26 mouse cellular contexts compared by ENCODE assay signal in the genomic region with DNA sequence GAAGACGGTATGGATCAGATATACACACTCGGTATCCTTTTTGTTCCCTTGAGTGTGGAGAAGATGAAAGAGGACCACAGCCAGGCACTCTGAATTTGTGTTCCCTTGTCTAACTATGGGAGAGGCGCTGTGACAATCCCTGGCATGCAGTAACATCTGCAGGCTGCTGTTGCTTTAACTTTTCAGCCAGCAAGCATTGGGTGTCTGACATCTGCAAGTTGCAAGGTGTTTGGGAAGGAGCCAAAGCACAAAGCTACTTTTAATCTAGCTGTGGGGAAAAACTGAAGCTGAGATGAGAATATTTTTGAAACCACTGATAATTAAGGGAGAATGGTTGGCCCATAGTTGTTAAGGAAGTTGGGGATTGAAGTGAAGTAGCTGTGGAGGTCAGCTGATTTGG.
A peak's percentile ranks its signal among the peaks of the same experiment; 100 is the strongest.
DNase-seq lines count a peak whose midpoint lies in the region; ATAC-seq and TF ChIP-seq lines count a peak whose summit lies in the region.
"Had no signal": no experiment of that assay in that cellular context is flagged by ENCODE, and none has a peak within 500 bp of the region (broad histone marks: within the 10 kb centered on the region; RNA-seq: fewer than 3 reads in every experiment).

No protein-coding gene starts in this region.

- DNase-seq in heart, adult 11 months, result peak; percentile 93
- DNase-seq in lung, embryonic 14.5 days, result peak; percentile 71
- no peak for DNase-seq in lung, postnatal 25 days (ENCODE audit: low spot score)
- peak; percentile 51 for DNase-seq in MEL (ENCODE audit: low read depth, low spot score)
- DNase-seq: adrenal gland, adult 8-10 months; adrenal gland, postnatal 25 days; B cell, adult 2 months; cerebellum, adult 11-12 months; cerebellum, adult 8-10 months; cerebellum, postnatal 10 days; cerebellum, postnatal 36 days; embryo, embryonic 11 days; forebrain, postnatal 0 days; gastrocnemius, adult 2 months; gastrocnemius, postnatal 14 days had no signal

- H3K79me2 ChIP-seq in MEL (ENCODE audit: control insufficient read depth, insufficient read depth, low read length, poor library complexity), result no peaks in the 10 kb centered on the region

- TF ChIP-seq CTCF in lung, embryonic 14.5 days (IDR thresholded peaks at IDR 0.05; ENCODE audit: low read depth), result no peak
- no peak for TF ChIP-seq CTCF in MEL (IDR thresholded peaks at IDR 0.05 in 2 of 3, conservative IDR thresholded peaks at IDR 0.05 in 1 of 3; ENCODE audit: control insufficient read depth in 1 of 3, insufficient read depth in 1 of 3, low read depth in 2 of 3, low read length in 3 of 3, poor library complexity in 1 of 3, severe bottlenecking in 1 of 3)

- 69% methylated on average over 3 of the region's 3 CpGs for WGBS in heart, embryonic 11.5 days (ENCODE audit: insufficient replicate concordance)
- 40% methylated on average over 3 of the region's 3 CpGs for WGBS in lung, embryonic 14.5 days
- 59% methylated on average over 3 of the region's 3 CpGs for WGBS in intestine, embryonic 15.5 days

- no peak overlapping the region for H3K27ac ChIP-seq in heart, embryonic 11.5 days (ENCODE audit: low read depth, low read length)
- H3K27ac ChIP-seq in lung, embryonic 14.5 days (ENCODE audit: low read depth), result no peak overlapping the region
- H3K27ac ChIP-seq in MEL (ENCODE audit: control insufficient read depth, low read depth, low read length), result no peak overlapping the region
- no peak overlapping the region for H3K27ac ChIP-seq in intestine, embryonic 15.5 days
- H3K27ac ChIP-seq: embryonic facial prominence, embryonic 15.5 days; gastrocnemius, adult 2 months; heart, embryonic 10.5 days; heart, embryonic 15.5 days; hindbrain, embryonic 12.5 days; hindbrain, embryonic 15.5 days had no signal

- no peak overlapping the region for H3K9ac ChIP-seq in heart, embryonic 11.5 days (ENCODE audit: low read depth, low read length)
- H3K9ac ChIP-seq in lung, embryonic 14.5 days, result no peak overlapping the region
- H3K9ac ChIP-seq in MEL (ENCODE audit: control insufficient read depth, low read depth, low read length, poor library complexity, severe bottlenecking), result no peak overlapping the region
- H3K9ac ChIP-seq in intestine, embryonic 15.5 days, result no peak overlapping the region
- H3K9ac ChIP-seq: embryonic facial prominence, embryonic 15.5 days; forebrain, postnatal 0 days; heart, embryonic 15.5 days; hindbrain, embryonic 12.5 days; hindbrain, embryonic 15.5 days had no signal

- ATAC-seq in heart, embryonic 11.5 days (replicated peaks; ENCODE audit: insufficient number of reproducible peaks, low FRiP score, low TSS enrichment), result no peak
- no peak; the same call in 1 of the 2 replicates for ATAC-seq in lung, embryonic 14.5 days (ENCODE audit: insufficient read depth)
- ATAC-seq in megakaryocyte progenitor cell, adult 5-6 weeks (replicated peaks; ENCODE audit: poor library complexity), result peak; percentile 75
- no peak for ATAC-seq in intestine, embryonic 15.5 days
- ATAC-seq: forebrain, embryonic 14.5 days; forebrain, postnatal 0 days had no signal

- TF ChIP-seq POLR2A in MEL (IDR thresholded peaks at IDR 0.05; ENCODE audit: control insufficient read depth in 1 of 2, insufficient read depth in 1 of 2, low read depth in 1 of 2, low read length in 2 of 2, poor library complexity in 1 of 2), result no peak

- peak in 1 of 2 experiments; percentile 46; a peak in 1 of 4 replicates for TF ChIP-seq EP300 in MEL (IDR thresholded peaks at IDR 0.05; ENCODE audit: low read depth in 1 of 2, low read length in 2 of 2)

- no peaks in the 10 kb centered on the region for H3K36me3 ChIP-seq in heart, embryonic 11.5 days (ENCODE audit: control insufficient read depth, insufficient read depth, low read length)
- no peaks in the 10 kb centered on the region for H3K36me3 ChIP-seq in lung, embryonic 14.5 days (ENCODE audit: insufficient read depth)
- peaks cover 0 to 3% of the 10 kb centered on the region in 2 experiments; a peak in 2 of 4 replicates for H3K36me3 ChIP-seq in MEL (ENCODE audit: control insufficient read depth in 1 of 2, insufficient read depth in 2 of 2, low read length in 2 of 2)
- H3K36me3 ChIP-seq in intestine, embryonic 15.5 days, result no peaks in the 10 kb centered on the region
- H3K36me3 ChIP-seq: embryonic facial prominence, embryonic 15.5 days; G1E; heart, embryonic 10.5 days; heart, embryonic 15.5 days; hindbrain, embryonic 12.5 days; hindbrain, embryonic 15.5 days had no signal

- no peaks in the 10 kb centered on the region for H3K4me1 ChIP-seq in heart, embryonic 11.5 days (ENCODE audit: control insufficient read depth, insufficient read depth, low read length)
- H3K4me1 ChIP-seq in lung, embryonic 14.5 days (ENCODE audit: insufficient read depth), result peaks cover 4% of the 10 kb centered on the region; the same call in 1 of the 2 replicates
- peaks cover 0 to 7% of the 10 kb centered on the region in 2 experiments; a peak in 3 of 4 replicates for H3K4me1 ChIP-seq in MEL (ENCODE audit: control insufficient read depth in 1 of 2, insufficient read depth in 2 of 2, low read length in 2 of 2)
- 0 out of 2 replicates have a peak, but pooled peaks cover 2% of the 10 kb centered on the region for H3K4me1 ChIP-seq in intestine, embryonic 15.5 days (replicated peaks)
- H3K4me1 ChIP-seq: embryonic facial prominence, embryonic 15.5 days; heart, embryonic 10.5 days; heart, embryonic 15.5 days; hindbrain, embryonic 12.5 days; hindbrain, embryonic 15.5 days had no signal

- no peaks in the 10 kb centered on the region for H3K9me3 ChIP-seq in heart, embryonic 11.5 days (replicated peaks; ENCODE audit: control insufficient read depth, low read length)
- no peaks in the 10 kb centered on the region for H3K9me3 ChIP-seq in lung, embryonic 14.5 days (ENCODE audit: low read depth, low read length)
- H3K9me3 ChIP-seq in MEL (replicated peaks; ENCODE audit: insufficient read depth, low read length), result no peaks in the 10 kb centered on the region
- no peaks in the 10 kb centered on the region for H3K9me3 ChIP-seq in intestine, embryonic 15.5 days
- H3K9me3 ChIP-seq: embryonic facial prominence, embryonic 15.5 days; G1E; heart, embryonic 10.5 days; heart, embryonic 15.5 days; hindbrain, embryonic 12.5 days; hindbrain, embryonic 15.5 days had no signal

- H3K4me2 ChIP-seq in heart, embryonic 11.5 days, result no peak overlapping the region
- H3K4me2 ChIP-seq in lung, embryonic 14.5 days, result no peak overlapping the region
- H3K4me2 ChIP-seq in intestine, embryonic 15.5 days (replicated peaks), result no peak overlapping the region
- H3K4me2 ChIP-seq: embryonic facial prominence, embryonic 15.5 days; heart, embryonic 15.5 days; hindbrain, embryonic 12.5 days; hindbrain, embryonic 15.5 days had no signal

- TF ChIP-seq RAD21 in MEL (IDR thresholded peaks at IDR 0.05; ENCODE audit: low read depth, low read length), result no peak

- no peaks in the 10 kb centered on the region for H3K27me3 ChIP-seq in heart, embryonic 11.5 days (ENCODE audit: control insufficient read depth, insufficient read depth, low read length)
- no peaks in the 10 kb centered on the region for H3K27me3 ChIP-seq in lung, embryonic 14.5 days (ENCODE audit: insufficient read depth, low read length)
- H3K27me3 ChIP-seq in MEL (ENCODE audit: control insufficient read depth in 1 of 2, insufficient read depth in 2 of 2, low read length in 2 of 2), result no peaks in the 10 kb centered on the region
- no peaks in the 10 kb centered on the region for H3K27me3 ChIP-seq in intestine, embryonic 15.5 days (replicated peaks)
- H3K27me3 ChIP-seq: CH12.LX; embryonic facial prominence, embryonic 15.5 days; heart, embryonic 15.5 days; hindbrain, embryonic 12.5 days; hindbrain, embryonic 15.5 days had no signal

- H3K4me3 ChIP-seq in heart, embryonic 11.5 days (ENCODE audit: low read depth, low read length), result no peak overlapping the region
- H3K4me3 ChIP-seq in lung, embryonic 14.5 days (ENCODE audit: low read depth, low read length), result no peak overlapping the region
- no peak overlapping the region for H3K4me3 ChIP-seq in MEL (ENCODE audit: control insufficient read depth in 1 of 2, insufficient read depth in 1 of 2, low read depth in 2 of 2, low read length in 2 of 2)
- no peak overlapping the region for H3K4me3 ChIP-seq in intestine, embryonic 15.5 days (replicated peaks)
- H3K4me3 ChIP-seq: embryonic facial prominence, embryonic 15.5 days; gastrocnemius, adult 2 months; heart, embryonic 10.5 days; heart, embryonic 15.5 days; hindbrain, embryonic 12.5 days; hindbrain, embryonic 15.5 days had no signal

TF ChIP-seq in MEL, 35 proteins besides CTCF, POLR2A, EP300 and RAD21:
- TF ChIP-seq NRF1 (IDR thresholded peaks at IDR 0.05; ENCODE audit: insufficient read depth, low read depth, low read length, poor library complexity, severe bottlenecking), result no peak
- 0 out of 2 replicates have a peak, but pooled peaks have one; percentile 14 for TF ChIP-seq TCF12 (IDR thresholded peaks at IDR 0.05; ENCODE audit: low read depth, low read length)
- TF ChIP-seq USF2 (IDR thresholded peaks at IDR 0.05; ENCODE audit: borderline replicate concordance in 1 of 2, insufficient read depth in 1 of 2, low read depth in 1 of 2, low read length in 2 of 2), result no peak
